Mouse (Mus musculus) liver, embryonic 11.5 days (tissue): ENCODE measurements around the gene Gm20532. TPM values are rescaled to one million over a fixed set of nuclear protein-coding genes. Genes with fewer than 3 reads are reported as not detected.

Experiments used
- ATAC-seq: fragments of 200-750 bp; cut with Nextera tagmentation; replicated peaks from 2 replicates; pipeline ENCODE4 v1.8.0; 2017; ENCODE audit warnings: moderate number of reproducible peaks, mild to moderate bottlenecking, moderate TSS enrichment, moderate library complexity; ENCODE audit not compliant: low FRiP score
- DNase-seq: peaks from one replicate; pipeline ENCODE4 v3.0.0-alpha.2; 2017; ENCODE audit warnings: low spot score
- H3K27ac ChIP-seq: fragments of 300-500 bp; sonication (generic); 2 replicates; pipeline ENCODE4 v1.5.1; 2014; ENCODE audit warnings: mild to moderate bottlenecking, low read depth, low read length, control low read depth
- H3K27me3 ChIP-seq: fragments of 300-500 bp; sonication (generic); replicated peaks from 2 replicates; pipeline ENCODE4 v1.6.1; 2014; ENCODE audit warnings: low read length, mixed read lengths; ENCODE audit not compliant: control insufficient read depth, insufficient read depth
- H3K36me3 ChIP-seq: fragments of 300-500 bp; sonication (generic); 2 replicates; pipeline ENCODE4 v1.6.1; 2014; ENCODE audit warnings: mild to moderate bottlenecking, low read length, moderate library complexity, mixed read lengths; ENCODE audit not compliant: control insufficient read depth, insufficient read depth
- H3K4me1 ChIP-seq: fragments of 300-500 bp; sonication (generic); replicated peaks from 2 replicates; pipeline ENCODE4 v1.6.1; 2014; ENCODE audit warnings: low read length, mixed read lengths; ENCODE audit not compliant: control insufficient read depth, insufficient read depth
- H3K4me2 ChIP-seq: fragments of 300-500 bp; sonication (generic); 2 replicates; pipeline ENCODE4 v1.6.1; 2014; ENCODE audit warnings: mild to moderate bottlenecking, control low read depth, moderate library complexity
- H3K4me3 ChIP-seq: fragments of 300-500 bp; sonication (generic); 2 replicates; pipeline ENCODE4 v1.5.1; 2014; ENCODE audit warnings: low read depth, low read length, control low read depth
- H3K9ac ChIP-seq: fragments of 300-500 bp; sonication (generic); 2 replicates; pipeline ENCODE4 v1.6.1; 2014; ENCODE audit warnings: low read depth, low read length, control low read depth
- H3K9me3 ChIP-seq: fragments of 300-500 bp; sonication (generic); 2 replicates; pipeline ENCODE4 v1.6.1; 2016; ENCODE audit warnings: low read length, inconsistent platforms, mixed read lengths; ENCODE audit not compliant: control insufficient read depth
- WGBS: fragments of 180-500 bp; shearing (Covaris S2); extraction: QIAGEN DNeasy Blood & Tissue Kit; methylation state at CpG from one replicate; pipeline ENCODE4 v1.1.7; 2014; 5-methylcytosine and 5-hydroxymethylcytosine counted together
- polyA plus RNA-seq: library from polyadenylated mRNA; unstranded; fragments of >200 nt; fragmentation: Nextera tagmentation; extraction: Ambion mirVana; gene quantifications from 2 replicates; pipeline ENCODE4 v1.2.1, GENCODE M21; 2014

The Gm20532 gene
- polyA plus RNA-seq, 1 experiment from 2014 or later, result not detected

GRCm38 (mm10) chr2:26576462-26576861 lies 10.0 kb upstream of the Gm20532 start:
- H3K27me3 ChIP-seq, result no peaks in the 10 kb centered on the region
- peak overlapping the region; percentile 51 for H3K4me3 ChIP-seq
- no peak for ATAC-seq
- H3K4me2 ChIP-seq, result peak overlapping the region; percentile 71
- no peaks in the 10 kb centered on the region for H3K9me3 ChIP-seq
- H3K27ac ChIP-seq, result peak overlapping the region; percentile 96
- peaks cover 73% of the 10 kb centered on the region for H3K4me1 ChIP-seq
- 27% methylated on average over 4 of the region's 4 CpGs for WGBS
- peak; percentile 35 for DNase-seq
- no peaks in the 10 kb centered on the region for H3K36me3 ChIP-seq
- peak overlapping the region; percentile 80 for H3K9ac ChIP-seq

GRCm38 (mm10) chr2:26578369-26578768 lies 8.1 kb upstream of the Gm20532 start:
- WGBS, result 35% methylated on average over 6 of the region's 6 CpGs
- H3K9me3 ChIP-seq, result no peaks in the 10 kb centered on the region
- ATAC-seq (no peak), DNase-seq (peak; percentile 38)
- no peak overlapping the region for H3K4me3 ChIP-seq
- peaks cover 60% of the 10 kb centered on the region for H3K4me1 ChIP-seq
- peak overlapping the region; percentile 71 for H3K4me2 ChIP-seq
- H3K36me3 ChIP-seq, result no peaks in the 10 kb centered on the region
- H3K27ac ChIP-seq, result peak overlapping the region; percentile 62
- H3K9ac ChIP-seq, result 0 out of 2 replicates have a peak overlapping the region, but pooled peaks have one; percentile 3
- H3K27me3 ChIP-seq, result no peaks in the 10 kb centered on the region

GRCm38 (mm10) chr2:26579714-26580113 lies 6.7 kb upstream of the Gm20532 start, which contains the start of gene Egfl7:
TSS of gene Egfl7 (plus strand) at chr2:26580014.
- no peak within 1 kb of the TSS for H3K4me3 ChIP-seq
- H3K27ac ChIP-seq, result peak within 1 kb of the TSS; percentile 41; the same call in 1 of the 2 replicates
- H3K27me3 ChIP-seq, result no peaks in the 10 kb centered on the region
- DNase-seq, result no peak
- no peak within 1 kb of the TSS for H3K9ac ChIP-seq
- H3K4me1 ChIP-seq, result peaks cover 58% of the 10 kb centered on the region
- ATAC-seq, result no peak
- WGBS, result 80% methylated on average over 1 of the region's 1 CpGs
- H3K36me3 ChIP-seq, result no peaks in the 10 kb centered on the region
- H3K9me3 ChIP-seq, result no peaks in the 10 kb centered on the region
- H3K4me2 ChIP-seq, result no peak within 1 kb of the TSS; the same call in 1 of the 2 replicates

- ATAC-seq (no peak), DNase-seq (no peak)
- H3K4me1 ChIP-seq, result peaks cover 47% of the 10 kb centered on the region
- 63% methylated on average over 5 of the region's 5 CpGs for WGBS
- H3K27me3 ChIP-seq, result no peaks in the 10 kb centered on the region
- no peaks in the 10 kb centered on the region for H3K36me3 ChIP-seq
- H3K9ac ChIP-seq, result no peak overlapping the region
- H3K4me3 ChIP-seq, result no peak overlapping the region
- H3K4me2 ChIP-seq, result no peak overlapping the region
- H3K9me3 ChIP-seq, result no peaks in the 10 kb centered on the region
- no peak overlapping the region for H3K27ac ChIP-seq
These were observed 5.7 kb upstream of the Gm20532 start for GRCm38 (mm10) chr2:26580751-26581150.

GRCm38 (mm10) chr2:26582203-26582602 lies 4.2 kb upstream of the Gm20532 start:
- Histone ChIP-seq H3K9ac (no peak overlapping the region), H3K4me3 (no peak overlapping the region), H3K4me1 (peaks cover 40% of the 10 kb centered on the region), H3K36me3 (no peaks in the 10 kb centered on the region), H3K27ac (no peak overlapping the region), H3K4me2 (no peak overlapping the region), H3K9me3 (no peaks in the 10 kb centered on the region), H3K27me3 (no peaks in the 10 kb centered on the region)
- ATAC-seq (no peak), DNase-seq (no peak)
- WGBS, result 56% methylated on average over 2 of the region's 2 CpGs

- WGBS, result 76% methylated on average over 7 of the region's 7 CpGs
- Histone ChIP-seq H3K27me3 (no peaks in the 10 kb centered on the region), H3K4me2 (no peak overlapping the region; the same call in 1 of the 2 replicates), H3K9me3 (no peaks in the 10 kb centered on the region), H3K9ac (peak overlapping the region; percentile 45; the same call in 1 of the 2 replicates), H3K4me3 (no peak overlapping the region), H3K4me1 (peaks cover 40% of the 10 kb centered on the region), H3K36me3 (no peaks in the 10 kb centered on the region), H3K27ac (peak overlapping the region; percentile 28; the same call in 1 of the 2 replicates)
- DNase-seq (no peak), ATAC-seq (no peak)
These were observed 3.7 kb upstream of the Gm20532 start for GRCm38 (mm10) chr2:26582741-26583140.

- Histone ChIP-seq H3K4me2 (peak overlapping the region; percentile 38), H3K9me3 (no peaks in the 10 kb centered on the region), H3K27me3 (no peaks in the 10 kb centered on the region), H3K36me3 (no peaks in the 10 kb centered on the region), H3K27ac (peak overlapping the region; percentile 28), H3K4me3 (peak overlapping the region; percentile 34), H3K9ac (peak overlapping the region; percentile 45), H3K4me1 (peaks cover 46% of the 10 kb centered on the region)
- 12% methylated on average over 11 of the region's 11 CpGs for WGBS
- ATAC-seq (no peak), DNase-seq (peak; percentile 47)
These were observed 2.8 kb upstream of the Gm20532 start for GRCm38 (mm10) chr2:26583640-26584039.

- H3K27me3 ChIP-seq, result no peaks in the 10 kb centered on the region
- H3K36me3 ChIP-seq, result no peaks in the 10 kb centered on the region; the same call in 1 of the 2 replicates
- peaks cover 40% of the 10 kb centered on the region for H3K4me1 ChIP-seq
- no peak for DNase-seq
- ATAC-seq, result no peak
- peak overlapping the region; percentile 49 for H3K9ac ChIP-seq
- H3K9me3 ChIP-seq, result no peaks in the 10 kb centered on the region
- H3K27ac ChIP-seq, result peak overlapping the region; percentile 68
- H3K4me3 ChIP-seq, result peak overlapping the region; percentile 59
- WGBS, result 44% methylated on average over 6 of the region's 6 CpGs
- peak overlapping the region; percentile 18; the same call in 1 of the 2 replicates for H3K4me2 ChIP-seq
These were observed 726 bp upstream of the Gm20532 start for GRCm38 (mm10) chr2:26585713-26586112.

GRCm38 (mm10) chr2:26587044-26587405 lies 586 bp downstream of the Gm20532 start:
- Histone ChIP-seq H3K4me2 (peak overlapping the region; percentile 75), H3K9ac (peak overlapping the region; percentile 78), H3K27ac (peak overlapping the region; percentile 60), H3K9me3 (no peaks in the 10 kb centered on the region), H3K4me1 (peaks cover 40% of the 10 kb centered on the region), H3K4me3 (peak overlapping the region; percentile 59), H3K27me3 (no peaks in the 10 kb centered on the region), H3K36me3 (no peaks in the 10 kb centered on the region; the same call in 1 of the 2 replicates)
- DNase-seq, result no peak
- ATAC-seq, result peak; percentile 22; the same call in 1 of the 2 replicates
- 4% methylated on average over 11 of the region's 11 CpGs for WGBS
